Mouse (Mus musculus) midbrain, embryonic 11.5 days (tissue): Measurements from ENCODE around the gene Serpina3c. TPM values are rescaled to one million over a fixed set of nuclear protein-coding genes. Genes with fewer than 3 reads are reported as not detected.

Source experiments
- ATAC-seq: fragments of 200-750 bp; cut with Nextera tagmentation; 2 replicates; pipeline ENCODE4 v1.8.0; 2017; ENCODE audit warnings: moderate TSS enrichment, moderate library complexity; ENCODE audit not compliant: low FRiP score
- DNase-seq: peaks from one replicate; pipeline ENCODE4 v3.0.0; 2015; ENCODE audit warnings: low spot score; ENCODE audit errors: missing footprints
- H3K27ac ChIP-seq: fragments of 300-500 bp; sonication (generic); 2 replicates; pipeline ENCODE4 v1.5.1; 2014; ENCODE audit warnings: low read depth, low read length
- H3K27me3 ChIP-seq: fragments of 300-500 bp; sonication (generic); 2 replicates; pipeline ENCODE4 v1.6.1; 2014; ENCODE audit warnings: mild to moderate bottlenecking, low read length, moderate library complexity, mixed read lengths; ENCODE audit not compliant: control insufficient read depth, insufficient read depth
- H3K36me3 ChIP-seq: fragments of 300-500 bp; sonication (generic); 2 replicates; pipeline ENCODE4 v1.6.1; 2014; ENCODE audit warnings: mild to moderate bottlenecking, low read length, moderate library complexity, mixed read lengths; ENCODE audit not compliant: control insufficient read depth, insufficient read depth
- H3K4me1 ChIP-seq: fragments of 300-500 bp; sonication (generic); 2 replicates; pipeline ENCODE4 v1.6.1; 2014; ENCODE audit warnings: low read length; ENCODE audit not compliant: control insufficient read depth, insufficient read depth
- H3K4me2 ChIP-seq: fragments of 300-500 bp; sonication (generic); 2 replicates; pipeline ENCODE4 v1.6.1; 2014; ENCODE audit warnings: mild to moderate bottlenecking, moderate library complexity
- H3K4me3 ChIP-seq: fragments of 300-500 bp; sonication (generic); 2 replicates; pipeline ENCODE4 v1.5.1; 2014; ENCODE audit warnings: low read depth, low read length
- H3K9ac ChIP-seq: fragments of 300-500 bp; sonication (generic); 2 replicates; pipeline ENCODE4 v1.6.1; 2014; ENCODE audit warnings: low read length
- H3K9me3 ChIP-seq: fragments of 300-500 bp; sonication (generic); 2 replicates; pipeline ENCODE4 v1.6.1; 2016; ENCODE audit warnings: low read length; ENCODE audit not compliant: control insufficient read depth
- WGBS: fragments of 180-500 bp; shearing (Covaris S2); extraction: QIAGEN DNeasy Blood & Tissue Kit; methylation state at CpG from one replicate; pipeline ENCODE4 v1.1.7; 2014; 5-methylcytosine and 5-hydroxymethylcytosine counted together
- polyA plus RNA-seq: library from polyadenylated mRNA; unstranded; fragments of >200 nt; fragmentation: Nextera tagmentation; extraction: Ambion mirVana; gene quantifications from 2 replicates; pipeline ENCODE4 v1.2.1, GENCODE M21; 2014

The Serpina3c gene
- polyA plus RNA-seq, 1 experiment from 2014 or later = not detected

- no peaks in the 10 kb centered on the region for H3K27me3 ChIP-seq
- no peak within 1 kb of the TSS for H3K4me2 ChIP-seq
- no peak within 1 kb of the TSS for H3K4me3 ChIP-seq
- ATAC-seq = no peak
- H3K36me3 ChIP-seq = no peaks in the 10 kb centered on the region
- DNase-seq = no peak
- no peaks in the 10 kb centered on the region for H3K4me1 ChIP-seq
- no peaks in the 10 kb centered on the region for H3K9me3 ChIP-seq
- WGBS = 88% methylated on average over 6 of the region's 6 CpGs
- H3K27ac ChIP-seq = no peak within 1 kb of the TSS
- H3K9ac ChIP-seq = no peak within 1 kb of the TSS
Observed at GRCm38 (mm10) chr12:104100768-104101167, 52.9 kb downstream of the Serpina3c start, which contains the start of gene Serpina5. TSS of gene Serpina5 (plus strand) at chr12:104101113.

Other genes with a start within 250 kb of the Serpina3c start
- gene Serpina1c, start 249.0 kb downstream of the Serpina3c start, polyA plus RNA-seq = not detected in 2 replicates
- not detected in 2 replicates for gene Serpina1e, start 194.9 kb downstream of the Serpina3c start, polyA plus RNA-seq
- gene Serpina11, start 163.9 kb downstream of the Serpina3c start, polyA plus RNA-seq = not detected in 2 replicates
- gene Serpina9, start 140.1 kb downstream of the Serpina3c start, polyA plus RNA-seq = not detected in 2 replicates
- not detected in 2 replicates for gene Serpina12, start 109.4 kb downstream of the Serpina3c start, polyA plus RNA-seq
- gene Serpina5, start 52.8 kb downstream of the Serpina3c start, polyA plus RNA-seq = not detected in 2 replicates
- not detected in 2 replicates for gene Serpina3a, start 41.1 kb downstream of the Serpina3c start, polyA plus RNA-seq
- not detected in 2 replicates for gene Serpina3b, start 25.9 kb downstream of the Serpina3c start, polyA plus RNA-seq
- 0.40 and 0.55 TPM in 2 replicates for gene Serpina3f, start 60.7 kb upstream of the Serpina3c start, polyA plus RNA-seq
- 0.26 and 0.44 TPM in 2 replicates for gene Serpina3g, start 82.4 kb upstream of the Serpina3c start, polyA plus RNA-seq
- gene Serpina3i, start 109.3 kb upstream of the Serpina3c start, polyA plus RNA-seq = 0.14 TPM in 1 of 2 replicates, not detected in the other
- not detected in 2 replicates for gene Serpina3j, start 160.7 kb upstream of the Serpina3c start, polyA plus RNA-seq
- gene Serpina3k, start 184.6 kb upstream of the Serpina3c start, polyA plus RNA-seq = not detected in 2 replicates
- gene Serpina3m, start 184.6 kb upstream of the Serpina3c start, polyA plus RNA-seq = not detected in 2 replicates